ENCODE assay signal across 31 mouse cellular contexts in genomic region chr7:141049326-141049725, GRCm38 (mm10). TPM values are rescaled to one million over a fixed set of nuclear protein-coding genes. Genes with fewer than 3 reads are reported as not detected.
DNase-seq lines count a peak whose midpoint lies in the region; ATAC-seq lines count a peak whose summit lies in the region.
"Had no signal": no experiment of that assay in that cellular context is flagged by ENCODE, and none has a peak within 500 bp of the region (broad histone marks: within the 10 kb centered on the region; RNA-seq: fewer than 3 reads in every experiment).

No protein-coding gene starts in this region.

- no peak overlapping the region for H3K4me2 ChIP-seq in midbrain, embryonic 13.5 days (replicated peaks)
- H3K4me2 ChIP-seq in midbrain, embryonic 14.5 days (ENCODE audit: low read length) = no peak overlapping the region

- H3K4me3 ChIP-seq in midbrain, embryonic 13.5 days (replicated peaks) = no peak overlapping the region
- H3K4me3 ChIP-seq in midbrain, embryonic 14.5 days (replicated peaks; ENCODE audit: low read depth, low read length) = no peak overlapping the region

- H3K9ac ChIP-seq in midbrain, embryonic 13.5 days (replicated peaks) = no peak overlapping the region
- no peak overlapping the region for H3K9ac ChIP-seq in midbrain, embryonic 14.5 days (replicated peaks; ENCODE audit: low read length)

- 81% methylated on average over 2 of the region's 2 CpGs for WGBS in midbrain, embryonic 13.5 days
- 90% methylated on average over 2 of the region's 2 CpGs for WGBS in midbrain, embryonic 14.5 days

- H3K4me1 ChIP-seq in midbrain, embryonic 13.5 days (replicated peaks) = peaks cover 14% of the 10 kb centered on the region
- H3K4me1 ChIP-seq in midbrain, embryonic 14.5 days (ENCODE audit: control insufficient read depth, insufficient read depth, low read length) = peaks cover 9% of the 10 kb centered on the region

- peak; percentile 83 for DNase-seq in heart, adult 11 months
- DNase-seq in heart, adult 8-10 months (ENCODE audit: low spot score) = no peak
- no peak for DNase-seq in midbrain, embryonic 14.5 days
- peak; percentile 60 for DNase-seq in brain, adult 2 months (ENCODE audit: low read depth, low spot score)
- no peak for DNase-seq in thymus, postnatal 14 days
- DNase-seq: layer of hippocampus, postnatal 36 days; lung, adult 2 months; right cerebral cortex, postnatal 25 days; spleen, adult 18-20 months had no signal

- H3K9me3 ChIP-seq in midbrain, embryonic 13.5 days = no peaks in the 10 kb centered on the region
- no peaks in the 10 kb centered on the region for H3K9me3 ChIP-seq in midbrain, embryonic 14.5 days (ENCODE audit: control insufficient read depth, low read length)
- H3K9me3 ChIP-seq: heart, embryonic 13.5 days; hindbrain, embryonic 15.5 days; liver, embryonic 12.5 days; midbrain, embryonic 10.5 days had no signal

- 0 out of 2 replicates have a peak overlapping the region, but pooled peaks have one; percentile 35 for H3K27ac ChIP-seq in midbrain, embryonic 13.5 days
- no peak overlapping the region for H3K27ac ChIP-seq in midbrain, embryonic 14.5 days (replicated peaks; ENCODE audit: low read depth, low read length)

- peak; percentile 41 for ATAC-seq in midbrain, embryonic 13.5 days
- ATAC-seq in midbrain, embryonic 14.5 days (ENCODE audit: low FRiP score, low TSS enrichment) = no peak
- ATAC-seq in erythroblast, adult 5-6 weeks (replicated peaks; ENCODE audit: low FRiP score, poor library complexity, severe bottlenecking) = no peak
- ATAC-seq: liver, embryonic 12.5 days had no signal

- 0 out of 2 replicates have a peak, but pooled peaks cover 4% of the 10 kb centered on the region for H3K27me3 ChIP-seq in midbrain, embryonic 13.5 days
- H3K27me3 ChIP-seq in midbrain, embryonic 14.5 days (ENCODE audit: control insufficient read depth, insufficient read depth, low read length) = no peaks in the 10 kb centered on the region
- H3K27me3 ChIP-seq: hindbrain, embryonic 15.5 days had no signal

- no peaks in the 10 kb centered on the region for H3K36me3 ChIP-seq in midbrain, embryonic 13.5 days
- no peaks in the 10 kb centered on the region for H3K36me3 ChIP-seq in midbrain, embryonic 14.5 days (ENCODE audit: control insufficient read depth, insufficient read depth, low read length)
- H3K36me3 ChIP-seq: heart, embryonic 13.5 days; hindbrain, embryonic 15.5 days; liver, embryonic 12.5 days; midbrain, embryonic 10.5 days had no signal

RNA-seq across cellular contexts. Expression of gene B4galnt4, which starts 11.6 kb away (rescaled TPM):
- total RNA-seq in heart, adult 8-10 months (2022) = not detected
- 44.1 and 48.3 TPM in 2 replicates for polyA plus RNA-seq in midbrain, embryonic 13.5 days (2015; fragmentation: Nextera tagmentation; extraction: Ambion mirVana)
- 44.1 and 56.0 TPM in 2 replicates for polyA plus RNA-seq in midbrain, embryonic 14.5 days (2014; fragmentation: Nextera tagmentation; extraction: Ambion mirVana)
- total RNA-seq in erythroblast, adult 5-6 weeks (2015; ENCODE audit: low replicate concordance) = 0.84 TPM in 1 of 2 replicates, not detected in the other
- not detected in 2 replicates for total RNA-seq in erythroblast, adult 5-6 weeks (2017; ENCODE audit: low replicate concordance)
- total RNA-seq: heart, adult 18-20 months had no signal

RNA-seq across cellular contexts. Expression of gene Gm17387, which starts 20.4 kb away (rescaled TPM):
- not detected for total RNA-seq in heart, adult 8-10 months (2022)
- not detected in 2 replicates for polyA plus RNA-seq in midbrain, embryonic 13.5 days (2015; fragmentation: Nextera tagmentation; extraction: Ambion mirVana)
- not detected in 2 replicates for polyA plus RNA-seq in midbrain, embryonic 14.5 days (2014; fragmentation: Nextera tagmentation; extraction: Ambion mirVana)
- total RNA-seq in erythroblast, adult 5-6 weeks (2015; ENCODE audit: low replicate concordance) = not detected in 2 replicates
- total RNA-seq in erythroblast, adult 5-6 weeks (2017; ENCODE audit: low replicate concordance) = not detected in 2 replicates
- total RNA-seq: adrenal gland, adult 18-20 months; gastrocnemius, adult 8-10 months; heart, adult 18-20 months; heart, postnatal 14 days; layer of hippocampus, adult 8-10 months; layer of hippocampus, postnatal 36 days; left cerebral cortex, postnatal 10 days had no signal
- polyA plus RNA-seq: cerebellum, adult 2 months; embryonic facial prominence, embryonic 14.5 days; forebrain, embryonic 14.5 days; frontal cortex, adult 2 months; heart, embryonic 13.5 days; hindbrain, embryonic 15.5 days; intestine, embryonic 16.5 days; kidney, embryonic 14.5 days; limb, embryonic 11.5 days; liver, embryonic 12.5 days; lung, adult 2 months; midbrain, embryonic 10.5 days; neural tube, embryonic 11.5 days; thymus, postnatal 0 days; urinary bladder, adult 2 months had no signal

RNA-seq across cellular contexts. Expression of gene Pkp3, which starts 28.7 kb away (rescaled TPM):
- total RNA-seq in heart, adult 8-10 months (2022) = under 1 TPM; 0.19 to 0.35 (median 0.27) TPM
- polyA plus RNA-seq in midbrain, embryonic 13.5 days (2015; fragmentation: Nextera tagmentation; extraction: Ambion mirVana) = 0.14 and 0.15 TPM in 2 replicates
- not detected in 2 replicates for polyA plus RNA-seq in midbrain, embryonic 14.5 days (2014; fragmentation: Nextera tagmentation; extraction: Ambion mirVana)
- not detected in 2 replicates for total RNA-seq in erythroblast, adult 5-6 weeks (2015; ENCODE audit: low replicate concordance)
- total RNA-seq in erythroblast, adult 5-6 weeks (2017; ENCODE audit: low replicate concordance) = not detected in 2 replicates
- total RNA-seq: gastrocnemius, adult 8-10 months; layer of hippocampus, adult 8-10 months; layer of hippocampus, postnatal 36 days; left cerebral cortex, postnatal 10 days had no signal
- polyA plus RNA-seq: forebrain, embryonic 14.5 days had no signal

RNA-seq across cellular contexts. Expression of gene Ifitm6, which starts 31.6 kb away (rescaled TPM):
- total RNA-seq in heart, adult 8-10 months (2022) = 1 to 10 TPM in 1 of 4 experiments, not detected in 3; 4.9 TPM
- 0.51 and 0.54 TPM in 2 replicates for polyA plus RNA-seq in midbrain, embryonic 13.5 days (2015; fragmentation: Nextera tagmentation; extraction: Ambion mirVana)
- polyA plus RNA-seq in midbrain, embryonic 14.5 days (2014; fragmentation: Nextera tagmentation; extraction: Ambion mirVana) = 0.34 and 0.35 TPM in 2 replicates
- total RNA-seq in erythroblast, adult 5-6 weeks (2015; ENCODE audit: low replicate concordance) = 336 and 380 TPM in 2 replicates
- total RNA-seq in erythroblast, adult 5-6 weeks (2017; ENCODE audit: low replicate concordance) = 99.4 and 179 TPM in 2 replicates
- total RNA-seq: gastrocnemius, adult 8-10 months; heart, adult 18-20 months; left cerebral cortex, postnatal 10 days had no signal
- polyA plus RNA-seq: limb, embryonic 11.5 days; midbrain, embryonic 10.5 days; neural tube, embryonic 11.5 days had no signal

RNA-seq across cellular contexts. Expression of gene Ifitm3, which starts 38.8 kb away (rescaled TPM):
- 100 to 1,000 TPM in 1 of 4 experiments, 10 to 100 TPM in 3; 83.5 to 104 (median 88.4) TPM for total RNA-seq in heart, adult 8-10 months (2022)
- polyA plus RNA-seq in midbrain, embryonic 13.5 days (2015; fragmentation: Nextera tagmentation; extraction: Ambion mirVana) = 22.6 and 26.2 TPM in 2 replicates
- 18.8 and 66.5 TPM in 2 replicates for polyA plus RNA-seq in midbrain, embryonic 14.5 days (2014; fragmentation: Nextera tagmentation; extraction: Ambion mirVana)
- total RNA-seq in erythroblast, adult 5-6 weeks (2015; ENCODE audit: low replicate concordance) = 186 and 267 TPM in 2 replicates
- total RNA-seq in erythroblast, adult 5-6 weeks (2017; ENCODE audit: low replicate concordance) = 78.8 and 112 TPM in 2 replicates

Comparison
In these comparisons a context has a peak if more than half of its experiments do, and no peak if none do; other contexts are left out.
1. DNase-seq: peak in heart, adult 11 months (single experiment) and brain, adult 2 months (single experiment); none in heart, adult 8-10 months (single experiment), midbrain, embryonic 14.5 days (single experiment) and thymus, postnatal 14 days (single experiment).